Mouse (Mus musculus) testis, postnatal 14 days (tissue): ENCODE results near the gene Mcl1.
"Not testable (repeated sequence)": the region's sequence is repeated elsewhere in the genome, so short reads cannot be mapped to it uniquely, and the experiment has no call there.

Experiments used
- DNase-seq: peaks from one replicate; pipeline ENCODE4 v3.0.0; 2021; ENCODE audit warnings: low spot score

Gene Mcl1

DNA sequence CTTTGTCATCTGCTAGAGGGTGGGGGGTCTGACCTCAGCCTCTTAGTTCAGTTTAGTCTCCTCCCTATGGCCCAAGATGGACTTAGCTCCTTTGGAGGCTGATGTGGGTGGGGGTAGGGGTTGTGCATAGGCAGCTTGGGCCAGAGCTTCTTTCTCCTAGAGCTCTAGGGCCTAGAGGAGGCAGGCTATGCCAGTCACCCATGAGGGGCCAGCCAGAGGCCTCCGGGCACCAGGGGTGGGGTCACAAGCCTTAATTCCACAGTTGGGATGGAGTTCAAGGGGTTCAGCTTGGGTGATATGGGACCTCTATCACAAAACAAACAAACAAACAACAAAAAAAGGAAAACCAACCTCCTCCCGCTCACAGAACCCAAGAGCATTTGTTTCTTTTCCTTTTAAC is 27.1 kb downstream of the Mcl1 start:
- no peak for DNase-seq

DNA sequence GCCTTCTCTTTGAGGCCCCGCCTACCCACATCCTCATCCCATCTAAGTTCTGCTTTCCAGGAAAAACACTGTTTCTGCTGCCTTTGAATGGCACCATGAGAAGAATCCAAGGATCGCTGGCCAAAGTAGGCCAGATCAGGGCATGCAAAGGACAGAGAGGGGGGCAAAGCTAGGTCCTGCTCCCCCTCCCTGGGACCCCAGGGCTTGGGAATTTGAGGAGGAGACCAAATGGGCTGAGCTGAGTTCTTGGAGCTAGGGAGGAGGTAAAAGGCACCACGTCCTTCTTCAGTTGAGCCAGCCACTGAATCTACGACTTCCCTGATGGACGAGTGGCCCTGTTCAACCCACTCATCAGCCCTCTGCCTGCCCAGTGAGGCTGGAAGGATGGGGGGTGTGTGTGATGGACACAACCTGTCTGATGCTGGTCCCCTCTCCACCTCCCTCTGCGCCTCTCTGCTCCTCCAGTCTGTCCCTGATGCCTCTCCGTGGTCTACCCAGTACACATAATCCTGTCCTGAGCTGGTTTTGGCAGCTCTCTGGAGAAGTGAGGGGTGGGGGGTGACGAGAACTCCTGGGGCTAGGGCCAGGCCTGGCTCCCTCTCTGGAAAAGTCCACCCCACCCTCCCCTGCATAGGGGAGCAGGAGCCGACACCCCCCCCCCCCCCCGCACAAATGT is 28.0 kb downstream of the Mcl1 start:
- no peak for DNase-seq

DNA sequence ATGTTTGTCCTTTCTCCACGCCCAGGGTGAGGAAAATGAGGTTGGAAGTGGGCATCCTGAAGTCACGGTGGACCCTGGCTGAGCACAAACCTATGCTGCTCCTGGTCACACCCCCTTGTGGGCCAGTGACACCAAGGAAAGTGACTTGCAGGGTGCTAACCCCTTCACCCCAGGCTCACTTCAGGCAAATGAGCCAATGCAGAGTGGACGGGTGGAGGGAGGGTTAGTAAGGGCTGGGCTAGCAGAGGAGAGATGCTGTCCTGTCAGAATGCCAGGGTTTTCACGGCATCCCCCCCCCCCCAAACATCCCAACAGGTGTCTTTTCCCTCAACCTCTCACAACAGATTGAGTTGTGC is 28.6 kb downstream of the Mcl1 start:
- DNase-seq, result no peak

DNA sequence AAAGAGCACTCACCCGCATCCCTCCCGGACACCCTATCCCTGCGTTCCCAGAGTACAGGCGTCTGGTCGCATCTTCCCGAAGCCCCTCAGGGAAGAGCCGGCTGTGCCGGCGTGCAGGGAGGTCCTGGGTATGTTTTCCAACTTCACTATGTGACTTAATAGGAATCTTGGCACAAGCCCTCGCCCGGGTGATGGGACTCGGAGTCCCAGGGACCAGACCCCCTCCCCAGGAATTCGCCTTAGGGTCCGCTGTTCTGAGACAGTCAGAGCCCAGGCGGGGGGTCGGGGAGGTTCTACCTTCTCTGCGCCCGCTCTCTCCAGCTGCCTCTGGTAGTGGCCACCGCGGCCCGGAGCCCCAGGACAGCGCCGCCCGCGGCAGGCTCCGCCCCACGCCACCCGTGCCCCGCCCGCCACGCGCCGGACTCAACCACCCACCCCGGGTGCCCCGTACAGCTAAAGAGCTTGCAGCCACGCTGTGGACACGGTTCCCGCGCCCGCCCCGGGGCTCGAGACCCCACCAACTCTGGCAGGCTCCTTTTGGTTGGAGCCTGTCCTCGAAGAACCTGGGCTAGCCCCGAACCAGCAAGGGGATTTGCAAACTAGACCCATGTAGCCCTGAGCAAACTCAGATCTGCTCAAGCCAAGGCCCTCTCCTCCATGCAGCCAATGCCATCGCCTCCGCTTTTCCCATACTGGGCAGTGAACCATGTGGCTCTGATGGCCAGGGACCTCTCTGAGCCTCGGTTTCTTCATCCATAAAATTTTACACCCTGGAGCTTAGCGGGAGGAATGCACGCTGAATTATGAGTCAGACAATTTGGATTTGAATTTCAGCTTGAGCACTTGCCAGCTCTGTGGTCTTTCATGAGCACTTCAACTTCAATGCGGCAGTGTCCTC is 29.2 kb downstream of the Mcl1 start, which contains the start of gene Adamtsl4:
Gene Adamtsl4 (minus strand): TSS at position 394 of the 898 bp plus-strand sequence.
- DNase-seq, result peak; percentile 61

DNA sequence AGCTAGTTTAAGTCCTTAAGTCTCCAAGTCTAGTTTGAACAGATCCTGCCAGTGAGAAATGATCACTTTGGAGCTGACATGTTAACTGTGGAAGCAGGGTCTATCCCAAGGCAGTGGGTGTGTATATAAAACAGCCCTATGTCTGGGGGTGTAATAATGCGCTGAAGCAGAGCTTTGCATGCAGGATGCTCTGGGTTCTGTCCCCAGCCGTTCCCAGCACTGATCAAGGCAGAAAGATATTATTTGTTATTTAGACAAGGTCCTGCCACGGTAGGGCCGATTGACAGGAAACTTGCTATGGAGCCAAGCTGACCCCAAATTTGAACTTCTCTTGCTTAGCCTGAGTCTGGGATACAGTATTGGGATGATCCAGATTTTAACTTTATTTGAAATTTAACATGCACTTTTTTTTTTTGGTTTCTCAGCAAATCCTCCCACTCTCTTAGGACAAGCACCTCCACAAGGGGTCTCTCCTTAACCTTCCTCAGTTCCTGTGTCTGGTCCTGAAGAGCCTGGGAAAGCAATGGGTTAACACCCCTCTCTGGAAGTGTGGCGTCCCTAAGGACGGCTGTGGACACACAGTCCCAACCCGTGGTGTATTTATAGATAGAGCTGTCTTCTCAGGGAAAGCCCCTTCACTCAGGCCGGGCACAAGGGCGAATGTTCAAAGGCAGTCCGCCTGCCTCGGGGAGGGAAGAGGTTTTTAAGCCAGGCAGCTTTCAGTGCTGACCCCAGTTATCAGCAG is 30.8 kb downstream of the Mcl1 start:
- no peak for DNase-seq

DNA sequence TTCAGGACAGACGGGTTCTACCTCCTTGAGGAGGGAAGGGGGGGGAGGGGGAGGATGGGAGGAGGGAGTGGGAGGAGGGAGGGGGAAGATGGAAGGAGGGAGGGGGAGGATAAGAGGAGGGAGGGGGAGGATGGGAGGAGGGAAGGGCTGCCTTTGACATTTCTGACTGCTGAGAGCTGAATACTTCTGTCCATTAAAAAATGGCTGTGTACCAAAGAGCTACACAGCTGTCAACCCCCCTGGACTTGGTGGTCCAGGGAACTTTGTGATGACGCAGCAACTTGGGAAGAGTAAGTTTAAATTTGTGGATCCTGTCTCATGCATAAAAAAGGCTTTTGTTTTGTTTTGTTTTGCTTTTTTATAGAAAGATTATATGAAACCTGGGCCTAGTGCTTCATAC is 31.4 kb downstream of the Mcl1 start:
- DNase-seq, result no peak

DNA sequence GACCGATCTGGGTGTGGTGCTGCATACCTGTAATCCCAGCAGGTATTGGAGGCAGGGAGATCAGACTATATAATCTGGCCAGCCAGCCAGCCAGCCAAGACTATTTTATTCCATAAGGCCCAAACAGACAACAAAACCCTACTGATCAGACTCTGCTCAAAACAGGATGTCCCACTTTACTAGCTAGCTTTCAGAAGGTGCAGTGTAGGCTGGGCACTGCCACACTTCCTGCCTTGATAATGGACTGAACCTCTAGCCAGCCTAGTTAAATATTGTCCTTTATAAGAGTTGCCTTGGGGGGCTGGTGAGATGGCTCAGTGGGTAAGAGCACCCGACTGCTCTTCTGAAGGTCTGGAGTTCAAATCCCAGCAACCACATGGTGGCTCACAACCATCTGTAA is 32.0 kb downstream of the Mcl1 start:
- not testable (repeated sequence) for DNase-seq

DNA sequence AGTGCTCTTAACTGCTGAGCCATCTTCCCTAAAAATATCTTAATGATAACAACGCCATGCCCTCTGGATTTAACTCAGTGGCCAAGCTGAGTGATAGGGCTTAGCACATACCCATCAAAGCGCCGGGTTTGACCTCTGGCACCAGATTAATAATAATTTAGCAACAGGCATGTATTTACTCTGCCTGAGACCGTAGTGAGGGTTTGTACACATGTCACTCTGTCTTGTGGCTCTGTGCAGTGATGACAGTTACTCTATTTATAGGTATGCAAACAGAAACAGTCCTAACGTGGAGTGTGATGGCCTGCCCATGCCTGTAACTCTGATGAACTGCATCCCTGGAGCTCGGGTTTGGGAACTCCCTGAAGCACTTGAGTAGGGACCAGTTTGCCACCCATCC is 34.1 kb downstream of the Mcl1 start:
- DNase-seq, result no peak

DNA sequence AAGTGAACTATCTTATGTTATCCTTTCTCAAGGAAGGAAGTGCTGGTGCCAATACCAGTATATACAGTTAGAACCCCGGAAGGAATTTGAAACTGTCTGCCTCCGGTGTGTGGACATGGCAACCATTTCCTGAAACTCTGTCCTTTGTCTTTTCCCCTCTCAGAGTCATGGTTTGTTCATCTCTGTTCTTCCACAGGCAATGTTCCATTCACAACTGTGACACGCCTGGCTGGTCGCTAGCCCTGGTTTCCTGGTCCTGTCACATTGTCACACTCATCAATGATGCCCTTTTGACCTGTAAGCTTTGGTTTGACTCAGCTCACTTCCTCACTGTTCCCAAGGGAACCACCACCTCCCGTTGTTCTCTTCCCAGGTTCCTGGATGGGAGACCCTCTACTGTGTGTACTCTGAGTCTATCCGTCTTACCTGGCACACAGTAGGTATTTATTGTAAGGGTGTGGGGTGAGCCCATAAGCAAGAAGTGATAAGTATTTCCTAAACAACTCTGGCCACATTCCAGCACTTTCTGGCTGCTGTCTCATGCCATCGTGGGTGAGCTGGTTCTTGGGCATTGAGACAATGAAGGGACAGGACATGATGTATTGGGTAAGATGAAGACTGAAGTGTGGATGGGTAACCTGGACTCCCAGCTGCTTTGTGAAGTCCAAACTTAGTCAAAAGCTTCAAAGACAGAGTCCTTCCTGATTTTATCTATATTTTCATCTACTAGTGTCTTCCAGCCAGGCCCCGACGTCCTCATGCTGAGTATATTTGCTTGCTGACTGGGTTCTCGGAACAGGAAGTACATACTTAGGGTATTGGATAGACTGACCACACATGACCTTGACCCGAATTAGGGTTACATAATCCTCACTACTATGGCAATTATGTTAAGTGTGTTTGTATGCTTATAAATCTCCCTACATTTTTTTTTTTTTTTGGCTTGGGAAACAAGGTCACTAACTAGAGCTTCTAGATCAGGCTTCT is 35.5 kb downstream of the Mcl1 start:
- no peak for DNase-seq

DNA sequence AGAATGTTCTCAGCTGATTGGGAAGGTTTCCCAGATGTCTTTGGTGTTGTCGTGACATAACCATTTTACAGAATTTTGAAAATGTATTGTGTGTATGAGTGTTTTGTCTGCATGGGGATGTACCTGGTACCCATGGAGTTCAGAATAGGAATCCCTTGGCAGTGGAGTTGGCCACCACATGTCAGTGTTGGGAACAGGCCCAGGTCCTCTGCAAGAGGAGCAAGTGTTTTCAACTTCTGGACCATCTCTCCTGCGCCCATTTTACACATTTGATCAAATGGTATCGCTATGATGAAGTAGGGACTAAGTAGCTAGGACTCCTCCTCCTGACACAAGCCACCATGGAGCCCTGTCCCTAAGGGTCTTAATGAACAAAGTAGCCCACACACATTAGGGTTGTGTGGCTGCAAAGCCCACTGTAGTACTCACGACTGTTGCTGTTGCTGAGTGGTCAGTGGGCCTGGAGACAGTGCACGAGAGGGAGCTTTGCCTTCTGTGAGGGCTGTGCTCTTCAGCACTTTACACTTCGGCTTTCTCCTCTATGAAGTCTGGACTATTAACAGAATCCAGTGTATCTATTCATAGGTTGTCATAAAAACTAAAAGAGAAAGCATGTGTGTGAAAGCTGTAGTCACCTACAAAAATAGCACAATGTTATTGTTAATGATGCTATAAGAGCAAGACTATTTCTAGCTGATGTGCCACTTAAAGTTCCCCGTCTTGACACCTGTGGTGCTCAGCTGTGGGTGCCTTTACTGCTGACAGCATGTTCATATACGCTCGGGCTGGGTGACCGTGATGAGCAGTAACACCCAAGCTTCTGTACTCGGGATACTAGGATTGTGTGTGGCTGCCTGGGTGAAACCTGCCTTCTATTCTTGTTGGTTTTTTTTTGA is 36.5 kb downstream of the Mcl1 start:
- no peak for DNase-seq

DNA sequence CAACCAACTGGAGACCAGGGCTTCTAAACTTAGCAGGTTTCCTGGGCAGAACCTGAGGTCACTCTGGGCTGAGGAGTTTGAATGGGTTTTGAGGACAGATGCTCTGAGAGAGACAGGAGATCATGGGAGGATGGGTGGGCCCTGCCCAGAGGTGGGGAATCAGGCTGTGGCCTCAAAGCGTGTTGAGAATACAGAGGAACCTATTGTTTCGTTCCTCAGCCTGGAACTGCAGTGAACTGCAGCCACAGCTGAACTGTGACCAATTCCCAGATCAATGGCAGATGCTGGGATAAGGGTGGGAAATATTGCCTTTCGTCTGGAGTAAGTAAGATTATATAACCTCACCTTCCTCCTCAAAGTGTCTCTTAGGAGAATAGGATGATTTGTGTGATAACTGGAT is 37.2 kb downstream of the Mcl1 start:
- DNase-seq, result no peak

DNA sequence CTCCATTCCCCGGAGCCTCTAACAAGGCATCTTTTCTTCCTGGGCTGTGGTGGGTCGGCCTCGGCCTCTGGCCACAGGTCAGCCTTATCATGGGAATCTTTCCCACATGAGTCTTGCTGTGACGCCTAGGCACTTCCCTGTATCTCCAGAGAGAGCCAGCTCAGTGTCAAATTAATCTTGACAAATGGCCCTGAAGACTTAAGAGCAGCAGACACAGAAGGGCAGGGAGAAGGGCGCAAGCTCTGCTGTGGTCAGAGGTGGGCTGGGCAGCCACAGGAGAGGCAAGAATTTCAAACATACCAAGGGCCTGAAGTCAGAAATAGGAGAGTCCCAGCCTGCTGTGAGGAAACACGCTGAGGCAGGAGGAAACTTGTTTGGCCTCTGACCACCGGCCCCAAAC is 37.8 kb downstream of the Mcl1 start:
- DNase-seq, result no peak

DNA sequence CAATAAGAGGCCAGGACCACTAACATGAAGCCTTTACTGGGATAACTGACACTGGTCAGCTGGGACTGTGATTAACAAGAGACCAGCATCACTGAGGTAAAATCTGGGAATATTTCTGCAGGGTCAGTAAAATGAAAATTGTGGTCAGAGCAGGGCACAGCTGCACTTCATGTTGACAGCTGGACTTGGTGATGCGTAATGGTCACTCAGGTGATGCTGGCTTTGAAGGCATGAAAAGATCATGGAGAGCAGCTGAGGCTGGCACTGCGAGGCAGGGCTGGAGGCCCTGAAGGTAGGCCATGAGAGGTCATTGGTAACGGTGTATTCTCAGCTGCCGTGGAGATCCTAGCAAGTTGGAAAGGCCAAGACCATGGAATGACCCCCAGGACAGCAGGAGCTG is 39.7 kb downstream of the Mcl1 start:
- no peak for DNase-seq

DNA sequence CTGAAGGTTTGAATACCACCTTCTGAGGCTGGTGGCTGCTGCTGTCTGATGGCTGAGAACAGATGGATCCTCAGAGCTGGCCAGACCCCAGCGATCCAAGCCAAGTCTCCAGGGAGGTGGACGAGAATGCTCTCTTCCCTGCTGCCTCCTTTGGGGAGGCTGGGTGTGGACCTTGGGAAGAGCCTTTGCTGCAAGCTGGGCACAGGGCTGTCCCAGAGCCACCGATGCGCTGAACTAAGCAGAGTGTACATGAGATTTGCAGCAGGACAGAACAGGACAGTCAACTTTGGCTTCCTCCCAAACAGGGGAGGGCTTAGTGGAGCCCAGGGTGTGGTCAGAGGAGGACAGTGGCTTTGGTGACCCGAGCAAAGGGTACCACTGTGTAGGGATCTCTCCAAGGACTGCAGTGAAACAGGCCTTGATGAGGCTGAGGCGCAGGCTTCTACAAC is 41.7 kb downstream of the Mcl1 start:
- peak; percentile 49 for DNase-seq

DNA sequence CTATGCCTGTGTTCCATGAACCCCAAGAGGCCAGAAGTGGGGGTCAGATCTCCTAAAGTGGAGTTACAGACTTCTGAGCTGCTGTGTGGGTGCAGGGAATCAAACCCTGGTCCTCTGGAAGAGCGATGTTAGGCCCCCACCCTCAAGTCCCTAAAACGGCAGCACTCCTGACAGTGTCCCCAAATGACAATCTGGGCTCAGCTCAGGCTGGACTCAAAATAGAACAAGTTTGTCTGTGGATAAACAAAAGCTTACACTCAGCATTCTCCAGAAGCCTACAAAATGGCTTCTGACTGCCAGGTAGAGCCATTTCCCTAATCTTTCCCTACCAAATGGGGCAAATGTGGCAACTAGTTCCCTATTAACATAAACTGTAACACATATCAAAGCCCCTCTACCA is 42.5 kb downstream of the Mcl1 start:
- no peak for DNase-seq

DNA sequence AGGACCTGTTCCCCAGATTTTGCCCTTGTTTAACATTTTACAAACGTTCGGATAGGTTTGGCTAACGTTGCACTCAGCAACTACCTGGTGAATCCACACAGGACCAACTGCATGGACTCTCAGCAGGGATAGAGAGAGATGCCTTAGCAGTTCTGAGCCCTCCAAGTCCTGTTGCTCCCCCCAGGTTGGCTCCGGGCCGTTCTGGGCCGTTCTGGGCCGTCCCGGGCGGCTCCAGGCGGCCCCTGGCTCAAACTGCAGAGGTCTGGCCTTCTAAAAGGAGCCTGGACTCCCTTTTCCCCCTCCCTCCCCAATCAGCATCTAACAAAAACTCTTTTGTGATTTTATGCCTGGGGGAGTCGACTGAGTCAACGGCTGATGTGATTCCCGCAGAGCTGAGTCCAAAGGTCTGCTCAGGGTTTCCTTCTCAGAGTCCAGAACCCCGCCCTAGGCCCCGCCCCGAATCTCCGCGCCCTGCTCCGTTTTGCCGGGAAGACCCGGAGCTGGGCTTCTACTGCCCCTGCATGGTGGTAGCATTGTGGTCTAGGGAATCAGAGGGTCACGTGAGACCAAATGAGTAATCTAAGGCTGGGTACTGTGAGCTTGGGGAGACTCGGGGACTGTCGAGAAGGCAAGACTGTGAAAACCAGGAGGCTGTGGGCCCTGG is 43.4 kb downstream of the Mcl1 start:
- DNase-seq, result peak; percentile 79

DNA sequence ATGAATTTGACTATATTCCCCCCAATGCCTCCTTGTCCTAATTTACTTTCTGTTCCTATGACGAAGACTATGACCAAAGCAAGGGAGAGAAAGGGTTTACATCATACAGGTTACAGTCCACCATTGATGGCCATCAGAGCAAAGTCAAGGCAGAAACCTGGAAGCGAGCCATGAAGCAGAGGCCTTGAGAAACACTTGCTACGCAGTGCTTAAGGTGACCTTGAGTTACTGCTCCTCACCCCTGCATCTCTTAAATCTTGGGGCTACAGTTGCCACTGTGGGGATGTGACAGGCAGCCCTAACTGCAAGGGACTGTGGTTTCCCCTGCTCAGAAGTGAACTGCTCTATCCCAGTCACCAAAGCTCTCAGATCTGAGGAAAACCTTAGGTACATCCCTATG is 44.7 kb downstream of the Mcl1 start:
- DNase-seq, result no peak

DNA sequence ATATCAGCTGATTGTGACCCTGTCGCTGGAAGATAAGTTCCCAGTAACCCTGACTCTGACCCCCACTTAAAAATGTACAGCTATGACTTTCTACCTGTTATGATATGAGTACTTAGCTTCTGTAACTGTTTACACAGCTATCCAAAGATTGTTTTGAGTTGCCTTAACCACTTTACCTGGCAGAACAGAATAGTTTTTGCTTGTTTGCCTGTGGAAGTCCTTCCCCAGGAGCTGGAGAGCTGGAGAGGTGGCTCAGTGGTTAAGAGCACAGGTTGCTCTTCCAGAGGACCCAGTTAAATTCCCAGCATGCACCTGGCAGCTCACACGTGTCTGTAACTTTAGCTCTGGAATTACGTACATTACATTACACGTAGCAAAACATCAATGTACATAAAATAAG is 46.0 kb downstream of the Mcl1 start:
- DNase-seq, result no peak

DNA sequence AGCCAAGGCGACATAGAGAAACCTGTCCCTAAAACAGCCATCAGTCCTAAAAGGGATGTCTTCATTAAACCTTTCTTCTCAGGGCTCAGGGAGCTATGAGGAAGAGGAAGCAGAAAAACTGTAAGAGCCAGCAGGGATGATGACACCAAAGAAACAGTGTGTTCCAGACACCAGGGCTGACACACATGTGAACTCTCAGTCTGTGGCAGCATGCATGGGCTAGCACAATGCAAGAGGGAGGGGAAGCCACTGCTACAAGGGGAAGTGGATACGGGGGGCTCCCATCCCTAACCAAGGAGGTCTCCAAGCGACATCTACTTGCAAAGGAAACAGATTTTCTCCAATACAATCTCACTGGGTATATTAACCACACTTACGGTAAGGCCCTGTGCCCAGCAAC is 47.7 kb downstream of the Mcl1 start:
- no peak for DNase-seq

DNA sequence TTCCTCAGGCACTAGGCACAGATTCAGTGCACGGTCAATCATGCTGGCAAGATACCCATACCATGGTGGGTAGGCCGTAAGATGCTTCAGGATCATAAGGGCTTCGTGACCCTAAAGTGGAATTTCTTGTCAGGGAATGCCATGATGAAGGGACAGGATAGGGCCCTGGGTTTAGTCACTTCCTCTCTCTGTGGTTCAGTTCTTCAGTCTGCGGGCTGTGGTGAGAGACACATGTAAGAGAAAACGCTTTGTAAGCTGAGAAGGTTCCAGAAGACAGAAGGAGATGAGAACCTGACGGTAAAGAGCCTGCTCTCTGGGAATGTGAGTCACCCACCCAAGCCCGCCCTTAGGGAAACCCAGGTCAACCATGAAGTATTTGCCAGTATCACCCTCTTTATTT is 48.9 kb downstream of the Mcl1 start:
- no peak for DNase-seq
